8 mouse cellular contexts compared by ENCODE assay signal in genomic region chr1:11565309-11565708, GRCm38 (mm10).
DNase-seq lines count a peak whose midpoint lies in the region; ATAC-seq and TF ChIP-seq lines count a peak whose summit lies in the region.

No protein-coding gene starts in this region.

- no peak for TF ChIP-seq EP300 in CH12.LX (IDR thresholded peaks at IDR 0.05; ENCODE audit: low read length)

- no peak overlapping the region for H3K4me2 ChIP-seq in intestine, embryonic 14.5 days (ENCODE audit: low read length)
- H3K4me2 ChIP-seq in intestine, embryonic 16.5 days (ENCODE audit: low read depth, low read length): no peak overlapping the region
- H3K4me2 ChIP-seq in CH12.LX (ENCODE audit: insufficient read depth, low read depth, poor library complexity, severe bottlenecking): no peak overlapping the region
- no peak overlapping the region for H3K4me2 ChIP-seq in forebrain, embryonic 15.5 days (replicated peaks)

- TF ChIP-seq POLR2A in CH12.LX (IDR thresholded peaks at IDR 0.05; ENCODE audit: low read depth, low read length): no peak

- H3K36me3 ChIP-seq in intestine, embryonic 14.5 days (ENCODE audit: control insufficient read depth, insufficient read depth, low read length): no peaks in the 10 kb centered on the region
- H3K36me3 ChIP-seq in intestine, embryonic 16.5 days (ENCODE audit: control insufficient read depth, insufficient read depth, low read length): no peaks in the 10 kb centered on the region
- H3K36me3 ChIP-seq in CH12.LX (replicated peaks in 1 of 2; ENCODE audit: control insufficient read depth in 1 of 2, insufficient read depth in 1 of 2, low read length in 1 of 2): no peaks in the 10 kb centered on the region
- no peaks in the 10 kb centered on the region for H3K36me3 ChIP-seq in forebrain, embryonic 15.5 days

- 9% methylated on average over 6 of the region's 6 CpGs for WGBS in intestine, embryonic 14.5 days
- WGBS in intestine, embryonic 16.5 days: 5% methylated on average over 6 of the region's 6 CpGs
- 13% methylated on average over 6 of the region's 6 CpGs for WGBS in forebrain, embryonic 15.5 days

- H3K9ac ChIP-seq in intestine, embryonic 14.5 days (ENCODE audit: low read length): no peak overlapping the region
- H3K9ac ChIP-seq in intestine, embryonic 16.5 days (ENCODE audit: low read depth, low read length): no peak overlapping the region
- no peak overlapping the region for H3K9ac ChIP-seq in CH12.LX (ENCODE audit: insufficient read depth, low read depth)
- H3K9ac ChIP-seq in forebrain, embryonic 15.5 days (replicated peaks): no peak overlapping the region

- dilution Hi-C loops in CH12.LX (cut with MboI; ENCODE audit: extremely low pct_ligation_motif_present, extremely low pct_unique_long_range_greater_than_20kb, low sequenced_read_pairs): no loop called here

- peak in 1 of 2 experiments; percentile 25; a peak in 1 of 4 replicates for TF ChIP-seq CTCF in CH12.LX (conservative IDR thresholded peaks at IDR 0.05 in 1 of 2, IDR thresholded peaks at IDR 0.05 in 1 of 2; ENCODE audit: low read depth in 2 of 2, low read length in 2 of 2)

- peak; percentile 23 for TF ChIP-seq RAD21 in CH12.LX (IDR thresholded peaks at IDR 0.05; ENCODE audit: low read depth, low read length)

- DNase-seq in intestine, embryonic 14.5 days (ENCODE audit: low spot score): peak; percentile 65
- DNase-seq in CH12.LX (ENCODE audit: extremely low read depth) (no peak), R1 (ENCODE audit: low read depth, low spot score) (peak; percentile 47), MN1 (ENCODE audit: low spot score) (no peak)
- DNase-seq in lung, postnatal 36 days: peak; percentile 0
- no peak for DNase-seq in spleen, postnatal 10 days (ENCODE audit: low spot score in 2 of 2)

- no peaks in the 10 kb centered on the region for H3K4me1 ChIP-seq in intestine, embryonic 14.5 days (replicated peaks; ENCODE audit: control insufficient read depth, insufficient read depth, low read length)
- no peaks in the 10 kb centered on the region for H3K4me1 ChIP-seq in intestine, embryonic 16.5 days (ENCODE audit: control insufficient read depth, insufficient read depth, low read length)
- peaks cover 0 to 3% of the 10 kb centered on the region in 2 experiments; a peak in 1 of 4 replicates for H3K4me1 ChIP-seq in CH12.LX (ENCODE audit: control insufficient read depth in 1 of 2, insufficient read depth in 2 of 2)
- H3K4me1 ChIP-seq in forebrain, embryonic 15.5 days: no peaks in the 10 kb centered on the region

- H3K9me3 ChIP-seq in intestine, embryonic 14.5 days (ENCODE audit: control insufficient read depth, low read length): no peaks in the 10 kb centered on the region
- no peaks in the 10 kb centered on the region for H3K9me3 ChIP-seq in intestine, embryonic 16.5 days (ENCODE audit: control insufficient read depth, low read length)
- no peaks in the 10 kb centered on the region for H3K9me3 ChIP-seq in CH12.LX (replicated peaks; ENCODE audit: low read length)
- no peaks in the 10 kb centered on the region for H3K9me3 ChIP-seq in forebrain, embryonic 15.5 days

- no peak overlapping the region for H3K4me3 ChIP-seq in intestine, embryonic 14.5 days (ENCODE audit: low read depth, low read length)
- no peak overlapping the region for H3K4me3 ChIP-seq in intestine, embryonic 16.5 days (ENCODE audit: low read length)
- H3K4me3 ChIP-seq in CH12.LX (replicated peaks in 1 of 3; ENCODE audit: low read depth in 2 of 3, low read length in 2 of 3, poor library complexity in 1 of 3): no peak overlapping the region
- no peak overlapping the region for H3K4me3 ChIP-seq in forebrain, embryonic 15.5 days

- no peaks in the 10 kb centered on the region for H3K27me3 ChIP-seq in intestine, embryonic 14.5 days (replicated peaks; ENCODE audit: control insufficient read depth, insufficient read depth, low read length)
- H3K27me3 ChIP-seq in intestine, embryonic 16.5 days (replicated peaks; ENCODE audit: control insufficient read depth, insufficient read depth, low read length): no peaks in the 10 kb centered on the region
- H3K27me3 ChIP-seq in CH12.LX (replicated peaks): no peaks in the 10 kb centered on the region
- no peaks in the 10 kb centered on the region for H3K27me3 ChIP-seq in forebrain, embryonic 15.5 days

- ATAC-seq in intestine, embryonic 14.5 days (replicated peaks; ENCODE audit: low FRiP score, low TSS enrichment, low read depth): no peak
- no peak for ATAC-seq in intestine, embryonic 16.5 days
- 0 out of 2 replicates have a peak, but pooled peaks have one; percentile 59 for ATAC-seq in forebrain, embryonic 15.5 days (replicated peaks)

- H3K27ac ChIP-seq in intestine, embryonic 14.5 days (ENCODE audit: low read depth): no peak overlapping the region
- H3K27ac ChIP-seq in intestine, embryonic 16.5 days (ENCODE audit: low read length): no peak overlapping the region
- H3K27ac ChIP-seq in CH12.LX (ENCODE audit: insufficient read depth, low read depth): no peak overlapping the region
- H3K27ac ChIP-seq in forebrain, embryonic 15.5 days (replicated peaks): no peak overlapping the region

- H3K79me2 ChIP-seq in CH12.LX (replicated peaks; ENCODE audit: control insufficient read depth, extremely low read depth, insufficient read depth, poor library complexity, severe bottlenecking): no peaks in the 10 kb centered on the region

- in situ Hi-C loops in CH12.LX (cut with MboI; ENCODE audit: low pct_ligation_motif_present, low pct_unique_long_range_greater_than_20kb, low sequenced_read_pairs): no loop called here

TF ChIP-seq in CH12.LX, 34 proteins besides CTCF, POLR2A, EP300 and RAD21:
- TF ChIP-seq MYC (IDR thresholded peaks at IDR 0.05; ENCODE audit: low read depth, low read length) (no peak), CHD2 (IDR thresholded peaks at IDR 0.05; ENCODE audit: low read length) (no peak), PAX5 (IDR thresholded peaks at IDR 0.05; ENCODE audit: low read length) (no peak), ETS1 (conservative IDR thresholded peaks at IDR 0.05; ENCODE audit: low read depth, low read length) (no peak), NRF1 (IDR thresholded peaks at IDR 0.05; ENCODE audit: low read depth, low read length) (no peak), GABPA (IDR thresholded peaks at IDR 0.05; ENCODE audit: insufficient replicate concordance, low read depth, low read length) (no peak), TBP (conservative IDR thresholded peaks at IDR 0.05; ENCODE audit: low read depth, low read length) (no peak), CHD1 (IDR thresholded peaks at IDR 0.05; ENCODE audit: low read depth, low read length) (no peak), MAFK (IDR thresholded peaks at IDR 0.05; ENCODE audit: insufficient replicate concordance, low read length) (no peak), JUN (IDR thresholded peaks at IDR 0.05; ENCODE audit: insufficient read depth, low read depth, low read length) (no peak), MAZ (IDR thresholded peaks at IDR 0.05; ENCODE audit: low read depth, low read length) (no peak), USF2 (conservative IDR thresholded peaks at IDR 0.05; ENCODE audit: low read depth, low read length) (no peak)

Comparison
In these comparisons a context has a peak if more than half of its experiments do, and no peak if none do; other contexts are left out.
1. DNase-seq: peak in intestine, embryonic 14.5 days (single experiment), R1 (single experiment) and lung, postnatal 36 days (single experiment); none in CH12.LX (single experiment), spleen, postnatal 10 days (0 of 2) and MN1 (single experiment).